Mouse (Mus musculus) ES-Bruce4 (cell line): ENCODE data around the gene Baiap2. TPM values are rescaled to one million over a fixed set of nuclear protein-coding genes. Genes with fewer than 3 reads are reported as not detected.

Experiments
- H3K27ac ChIP-seq: 2 replicates; pipeline ENCODE4 v1.5.1; 2012; ENCODE audit warnings: low read length, inconsistent platforms; ENCODE audit not compliant: insufficient read depth
- H3K27me3 ChIP-seq: 2 replicates; pipeline ENCODE4 v1.6.1; 2012; ENCODE audit warnings: mild to moderate bottlenecking, low read length, inconsistent platforms; ENCODE audit not compliant: control insufficient read depth, poor library complexity, insufficient read depth, severe bottlenecking
- H3K36me3 ChIP-seq: 2 replicates; pipeline ENCODE4 v1.6.1; 2012; ENCODE audit warnings: inconsistent platforms, mild to moderate bottlenecking, low read length, moderate library complexity; ENCODE audit not compliant: control insufficient read depth, poor library complexity, insufficient read depth, severe bottlenecking
- H3K4me1 ChIP-seq: one replicate; pipeline ENCODE4 v1.8.1; 2011; ENCODE audit warnings: low read length; ENCODE audit not compliant: control insufficient read depth, insufficient read depth
- H3K4me3 ChIP-seq: 2 replicates; pipeline ENCODE4 v1.5.1; 2011; ENCODE audit warnings: low read depth, mild to moderate bottlenecking, low read length
- H3K9ac ChIP-seq: 2 replicates; pipeline ENCODE4 v1.6.1; 2012; ENCODE audit warnings: low read depth, mild to moderate bottlenecking, inconsistent platforms; ENCODE audit not compliant: poor library complexity, severe bottlenecking
- H3K9me3 ChIP-seq: replicated peaks from 2 replicates; pipeline ENCODE4 v1.6.1; 2012; ENCODE audit warnings: mild to moderate bottlenecking, low read length, inconsistent platforms; ENCODE audit not compliant: control insufficient read depth, poor library complexity, insufficient read depth, severe bottlenecking
- CTCF ChIP-seq: IDR thresholded peaks from one replicate; pipeline ENCODE4 v1.8.1; 2011; ENCODE audit warnings: low read depth, low read length
- EP300 ChIP-seq: IDR thresholded peaks from 2 replicates; pipeline ENCODE4 v1.6.1; 2011; ENCODE audit warnings: low read depth, low read length; ENCODE audit not compliant: insufficient read depth
- POLR2A ChIP-seq: IDR thresholded peaks from one replicate; pipeline ENCODE4 v1.8.1; 2011; ENCODE audit warnings: low read length; ENCODE audit not compliant: insufficient read depth
- polyA plus RNA-seq: library from polyadenylated mRNA; stranded (reverse); fragments of >200 nt; gene quantifications from 2 replicates; pipeline ENCODE4 v1.2.4, GENCODE M21; 2011; ENCODE audit warnings: low read depth; ENCODE audit not compliant: missing spikeins, insufficient read depth, insufficient read length

The Baiap2 gene
- polyA plus RNA-seq, 1 experiment, result 15.6 TPM

- H3K4me3 ChIP-seq, result no peak overlapping the region
- no peaks in the 10 kb centered on the region for H3K27me3 ChIP-seq
- no peaks in the 10 kb centered on the region for H3K9me3 ChIP-seq
- H3K4me1 ChIP-seq, result no peaks in the 10 kb centered on the region
- no peak overlapping the region for H3K27ac ChIP-seq
- no peaks in the 10 kb centered on the region for H3K36me3 ChIP-seq
- no peak overlapping the region for H3K9ac ChIP-seq
- TF ChIP-seq CTCF, result no peak
- no peak for TF ChIP-seq POLR2A
- TF ChIP-seq EP300, result no peak
These were observed 60.2 kb downstream of the Baiap2 start for GRCm38 (mm10) chr11:120002634-120003220.

GRCm38 (mm10) chr11:120005434-120006317, 63.1 kb downstream of the Baiap2 start:
- no peak overlapping the region for H3K4me3 ChIP-seq
- no peaks in the 10 kb centered on the region for H3K9me3 ChIP-seq
- H3K27me3 ChIP-seq, result no peaks in the 10 kb centered on the region
- H3K36me3 ChIP-seq, result no peaks in the 10 kb centered on the region
- TF ChIP-seq EP300 (no peak), POLR2A (no peak), CTCF (no peak)
- H3K27ac ChIP-seq, result no peak overlapping the region
- H3K4me1 ChIP-seq, result no peaks in the 10 kb centered on the region
- no peak overlapping the region for H3K9ac ChIP-seq

- H3K27ac ChIP-seq, result no peak overlapping the region
- no peaks in the 10 kb centered on the region for H3K4me1 ChIP-seq
- H3K36me3 ChIP-seq, result no peaks in the 10 kb centered on the region
- H3K9ac ChIP-seq, result no peak overlapping the region
- TF ChIP-seq POLR2A (no peak), EP300 (no peak), CTCF (no peak)
- no peak overlapping the region for H3K4me3 ChIP-seq
- H3K27me3 ChIP-seq, result no peaks in the 10 kb centered on the region
- H3K9me3 ChIP-seq, result no peaks in the 10 kb centered on the region
These were observed 65.0 kb downstream of the Baiap2 start for GRCm38 (mm10) chr11:120007496-120008080.

GRCm38 (mm10) chr11:120008501-120008900, 65.9 kb downstream of the Baiap2 start:
- no peak overlapping the region for H3K9ac ChIP-seq
- H3K27ac ChIP-seq, result no peak overlapping the region
- no peaks in the 10 kb centered on the region for H3K27me3 ChIP-seq
- H3K4me1 ChIP-seq, result no peaks in the 10 kb centered on the region
- no peaks in the 10 kb centered on the region for H3K9me3 ChIP-seq
- H3K4me3 ChIP-seq, result no peak overlapping the region
- H3K36me3 ChIP-seq, result no peaks in the 10 kb centered on the region
- TF ChIP-seq EP300 (no peak), CTCF (no peak), POLR2A (no peak)

- H3K27ac ChIP-seq, result no peak overlapping the region
- TF ChIP-seq CTCF, result no peak
- TF ChIP-seq POLR2A, result no peak
- TF ChIP-seq EP300, result no peak
These were observed 66.4 kb downstream of the Baiap2 start for GRCm38 (mm10) chr11:120008956-120009355.

GRCm38 (mm10) chr11:120009937-120010336, 67.4 kb downstream of the Baiap2 start:
- Histone ChIP-seq H3K9ac (no peak overlapping the region), H3K27me3 (no peaks in the 10 kb centered on the region), H3K4me3 (no peak overlapping the region), H3K4me1 (no peaks in the 10 kb centered on the region), H3K27ac (no peak overlapping the region), H3K36me3 (no peaks in the 10 kb centered on the region), H3K9me3 (no peaks in the 10 kb centered on the region)
- TF ChIP-seq POLR2A, result no peak
- no peak for TF ChIP-seq CTCF

More at GRCm38 (mm10) chr11:120008956-120009355, 66.4 kb downstream of the Baiap2 start:
- Histone ChIP-seq H3K4me1 (no peaks in the 10 kb centered on the region), H3K9me3 (no peaks in the 10 kb centered on the region), H3K27me3 (no peaks in the 10 kb centered on the region), H3K9ac (no peak overlapping the region), H3K36me3 (no peaks in the 10 kb centered on the region), H3K4me3 (no peak overlapping the region)
